Mouse (Mus musculus): Measurements from ENCODE around the gene Was. TPM values are rescaled to one million over a fixed set of nuclear protein-coding genes. Genes with fewer than 3 reads are reported as not detected.
A peak's percentile ranks its signal among the peaks of the same experiment; 100 is the strongest.

The Was gene
- 0.19 and 0.32 TPM in 2 replicates for polyA plus RNA-seq (2014; fragmentation: Nextera tagmentation; extraction: Ambion mirVana)

DNA sequence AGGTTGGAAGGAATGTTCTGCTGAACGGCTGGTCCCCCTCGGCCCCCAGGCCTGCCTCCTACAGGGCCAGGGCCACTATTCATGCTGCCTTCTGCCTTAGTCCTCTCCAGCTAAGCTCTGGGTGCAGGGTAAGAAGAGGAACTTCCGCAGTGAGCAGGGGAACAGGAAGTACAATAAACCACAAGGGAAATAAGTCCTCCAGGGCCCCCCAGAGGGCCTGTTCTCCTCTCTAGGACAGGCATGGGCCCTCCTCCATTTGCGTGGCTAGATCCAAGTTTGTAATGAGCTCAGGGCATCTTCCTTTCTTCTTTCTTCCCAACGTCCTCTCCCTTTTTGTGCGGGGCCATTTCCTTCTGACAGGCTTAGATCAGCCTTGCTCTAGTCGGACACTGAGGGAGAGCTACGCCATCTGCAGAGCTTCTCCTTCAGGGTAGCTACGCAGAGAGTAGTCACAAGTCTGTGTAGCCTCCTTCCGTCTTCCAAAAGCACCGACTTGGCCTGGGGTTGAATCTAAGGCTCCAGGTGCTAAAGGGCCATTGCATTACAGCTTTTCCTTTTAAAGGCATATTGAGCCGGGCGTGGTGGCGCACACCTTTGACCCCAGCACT, at the start of gene Was:
Gene Was, minus strand, starts transcription at position 153 of the 608 bp plus-strand sequence.
- no peaks in the 10 kb centered on the region for H3K27me3 ChIP-seq (ENCODE audit: control insufficient read depth, insufficient read depth, low read length)
- no peak within 1 kb of the TSS for H3K27ac ChIP-seq (ENCODE audit: low read depth, low read length)
- no peak within 1 kb of the TSS for H3K4me2 ChIP-seq (ENCODE audit: low read depth)
- WGBS: 89% methylated on average over 14 of the region's 14 CpGs
- H3K9ac ChIP-seq (ENCODE audit: low read length): no peak within 1 kb of the TSS
- no peak within 1 kb of the TSS for H3K4me3 ChIP-seq (ENCODE audit: low read depth, low read length)
- ATAC-seq (ENCODE audit: insufficient read depth, low FRiP score, low TSS enrichment) (no peak), DNase-seq (ENCODE audit: low spot score) (no peak)
- H3K9me3 ChIP-seq (ENCODE audit: control insufficient read depth, low read length): no peaks in the 10 kb centered on the region
- no peaks in the 10 kb centered on the region for H3K4me1 ChIP-seq (ENCODE audit: control insufficient read depth, insufficient read depth, low read length)
- H3K36me3 ChIP-seq (ENCODE audit: control insufficient read depth, insufficient read depth, low read length): no peaks in the 10 kb centered on the region

DNA sequence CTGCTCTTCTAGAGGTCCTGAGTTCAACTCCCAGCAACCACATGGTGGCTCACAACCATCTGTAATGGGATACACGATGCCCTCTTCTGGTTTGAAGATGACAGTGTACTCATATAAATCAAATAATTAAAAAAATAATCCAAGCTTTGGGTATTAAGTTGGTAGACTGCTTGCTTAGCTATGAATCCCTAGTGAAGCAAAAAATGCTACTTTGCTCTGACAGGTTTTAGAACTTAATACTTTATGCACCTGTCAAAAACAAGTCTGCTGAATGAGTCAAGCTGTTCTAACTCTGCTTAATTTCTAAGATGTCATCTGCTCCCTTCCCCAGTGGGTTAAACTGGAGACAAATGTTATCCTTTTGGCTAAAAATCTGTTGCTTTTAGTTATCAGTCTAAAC, 49.2 kb upstream of the Was start:
- Histone ChIP-seq H3K9ac (ENCODE audit: low read length) (no peak overlapping the region), H3K4me2 (ENCODE audit: low read depth) (no peak overlapping the region), H3K27ac (ENCODE audit: low read depth, low read length) (no peak overlapping the region), H3K27me3 (ENCODE audit: control insufficient read depth, insufficient read depth, low read length) (no peaks in the 10 kb centered on the region), H3K36me3 (ENCODE audit: control insufficient read depth, insufficient read depth, low read length) (peaks cover 8% of the 10 kb centered on the region; the same call in 1 of the 2 replicates), H3K4me3 (ENCODE audit: low read depth, low read length) (no peak overlapping the region), H3K4me1 (ENCODE audit: control insufficient read depth, insufficient read depth, low read length) (peaks cover 6% of the 10 kb centered on the region), H3K9me3 (ENCODE audit: control insufficient read depth, low read length) (no peaks in the 10 kb centered on the region)
- ATAC-seq (ENCODE audit: insufficient read depth, low FRiP score, low TSS enrichment) (no peak), DNase-seq (ENCODE audit: low spot score) (no peak)
- 46% methylated on average over 1 of the region's 1 CpGs for WGBS

DNA sequence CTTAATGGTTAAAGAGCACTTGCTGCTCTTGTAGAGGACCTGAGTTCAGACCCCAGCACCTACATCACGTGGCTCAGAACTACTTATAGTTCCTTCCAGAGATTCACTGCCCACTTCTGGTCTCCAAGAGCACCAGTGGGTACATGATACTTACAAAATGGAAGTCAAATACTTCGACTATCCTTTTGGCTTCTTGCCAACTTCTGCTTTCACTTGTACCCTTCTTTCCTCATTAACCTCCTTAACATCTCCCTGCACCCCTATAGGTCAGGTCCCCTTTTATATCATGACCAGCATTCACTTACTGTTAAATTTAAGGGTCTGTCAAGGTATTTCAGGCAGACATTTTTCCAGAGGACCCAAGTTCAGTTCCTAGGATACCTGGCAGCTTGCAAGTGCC, 45.6 kb upstream of the Was start:
- WGBS: 79% methylated on average over 2 of the region's 2 CpGs
- ATAC-seq (ENCODE audit: insufficient read depth, low FRiP score, low TSS enrichment): no peak

DNA sequence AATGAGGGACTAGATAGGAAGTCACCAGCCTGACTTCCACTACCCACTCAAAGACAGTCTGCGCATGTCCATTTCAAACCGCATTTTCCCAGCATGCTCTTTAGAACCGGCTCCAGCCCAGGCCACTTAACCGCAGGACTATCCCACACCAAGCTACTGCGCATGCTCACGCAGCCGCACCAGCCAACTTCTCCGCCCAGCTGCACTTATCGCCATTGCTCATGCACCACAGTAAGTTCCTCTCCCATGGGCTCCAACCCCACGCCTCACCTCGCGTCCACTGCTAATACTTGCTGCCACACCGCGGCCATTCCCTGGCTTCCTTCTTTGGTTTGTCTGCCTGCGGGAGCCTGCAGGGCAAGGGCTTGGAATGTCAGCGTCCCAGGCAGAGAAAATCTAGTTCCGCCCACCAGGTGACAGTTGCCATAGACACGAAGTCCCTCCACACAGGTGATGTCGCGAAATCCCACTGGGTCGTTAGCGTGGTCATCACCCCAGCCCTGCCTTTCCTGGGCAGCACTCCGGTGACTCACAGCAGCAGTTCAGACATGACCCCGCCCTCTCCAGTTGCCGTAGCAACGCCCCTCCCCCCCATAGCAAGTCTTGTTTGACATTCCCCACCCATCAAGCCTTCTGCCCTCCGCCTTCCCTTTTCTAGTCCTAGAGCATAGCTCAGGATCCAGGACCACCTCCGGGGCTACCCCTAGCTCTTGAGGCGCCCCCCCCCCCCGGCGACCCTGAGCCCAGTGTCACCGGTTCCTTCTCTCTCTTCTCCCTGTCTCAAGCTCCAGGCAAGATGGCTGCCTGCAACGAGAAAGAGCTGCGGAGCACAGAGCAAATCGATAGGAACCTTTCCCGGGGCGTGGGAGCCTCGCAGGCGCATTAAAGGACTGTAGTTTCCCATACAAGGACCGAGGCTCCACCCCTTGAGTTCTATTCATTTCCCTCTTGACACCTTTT, 42.0 kb upstream of the Was start, which contains the start of gene Wdr13:
Gene Wdr13, minus strand, starts transcription at position 876 of the 960 bp plus-strand sequence.
- Histone ChIP-seq H3K9ac (ENCODE audit: low read length) (peak within 1 kb of the TSS; percentile 49), H3K4me2 (ENCODE audit: low read depth) (peak within 1 kb of the TSS; percentile 57), H3K4me1 (ENCODE audit: control insufficient read depth, insufficient read depth, low read length) (no peaks in the 10 kb centered on the region), H3K27ac (ENCODE audit: low read depth, low read length) (peak within 1 kb of the TSS; percentile 87), H3K9me3 (ENCODE audit: control insufficient read depth, low read length) (no peaks in the 10 kb centered on the region), H3K4me3 (ENCODE audit: low read depth, low read length) (peak within 1 kb of the TSS; percentile 52), H3K27me3 (ENCODE audit: control insufficient read depth, insufficient read depth, low read length) (no peaks in the 10 kb centered on the region), H3K36me3 (ENCODE audit: control insufficient read depth, insufficient read depth, low read length) (peaks cover 4% of the 10 kb centered on the region; the same call in 1 of the 2 replicates)
- WGBS: 17% methylated on average over 40 of the region's 40 CpGs
- DNase-seq (ENCODE audit: low spot score): peak; percentile 86
- ATAC-seq (ENCODE audit: insufficient read depth, low FRiP score, low TSS enrichment): peak; percentile 85

More for the DNA sequence above, 45.6 kb upstream of the Was start:
- no peak overlapping the region for H3K4me2 ChIP-seq (ENCODE audit: low read depth)
- H3K27me3 ChIP-seq (ENCODE audit: control insufficient read depth, insufficient read depth, low read length): no peaks in the 10 kb centered on the region
- no peaks in the 10 kb centered on the region for H3K4me1 ChIP-seq (ENCODE audit: control insufficient read depth, insufficient read depth, low read length)
- no peak overlapping the region for H3K27ac ChIP-seq (ENCODE audit: low read depth, low read length)
- DNase-seq (ENCODE audit: low spot score): no peak
- H3K9ac ChIP-seq (ENCODE audit: low read length): no peak overlapping the region
- H3K9me3 ChIP-seq (ENCODE audit: control insufficient read depth, low read length): no peaks in the 10 kb centered on the region
- no peak overlapping the region for H3K4me3 ChIP-seq (ENCODE audit: low read depth, low read length)
- peaks cover 2% of the 10 kb centered on the region; the same call in 1 of the 2 replicates for H3K36me3 ChIP-seq (ENCODE audit: control insufficient read depth, insufficient read depth, low read length)

DNA sequence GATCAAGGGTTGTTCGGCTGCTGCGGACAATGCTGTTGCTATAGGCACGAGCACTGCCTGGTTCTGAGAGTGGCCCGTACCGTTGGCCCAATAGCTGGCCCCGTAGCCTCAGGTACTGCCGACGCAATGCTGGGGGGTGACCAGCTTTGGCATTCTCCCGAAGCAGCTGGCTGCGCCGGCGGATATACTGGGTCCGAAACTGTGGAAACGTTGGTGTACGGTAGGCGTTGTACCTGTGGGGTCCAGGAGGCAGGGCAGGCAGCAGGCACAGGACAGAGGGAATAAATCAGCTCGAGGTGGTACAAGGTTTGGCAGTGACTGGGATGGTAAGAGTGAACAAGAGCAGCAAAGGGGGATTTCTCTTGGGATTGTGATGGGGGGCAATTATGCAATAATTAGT, 41.1 kb upstream of the Was start:
- WGBS: 88% methylated on average over 17 of the region's 17 CpGs
- no peak for DNase-seq (ENCODE audit: low spot score)
- ATAC-seq (ENCODE audit: insufficient read depth, low FRiP score, low TSS enrichment): no peak
- Histone ChIP-seq H3K9ac (ENCODE audit: low read length) (no peak overlapping the region), H3K4me3 (ENCODE audit: low read depth, low read length) (peak overlapping the region; percentile 52; the same call in 1 of the 2 replicates), H3K4me1 (ENCODE audit: control insufficient read depth, insufficient read depth, low read length) (no peaks in the 10 kb centered on the region), H3K27ac (ENCODE audit: low read depth, low read length) (no peak overlapping the region), H3K36me3 (ENCODE audit: control insufficient read depth, insufficient read depth, low read length) (peaks cover 2% of the 10 kb centered on the region; the same call in 1 of the 2 replicates), H3K4me2 (ENCODE audit: low read depth) (peak overlapping the region; percentile 57), H3K27me3 (ENCODE audit: control insufficient read depth, insufficient read depth, low read length) (no peaks in the 10 kb centered on the region), H3K9me3 (ENCODE audit: control insufficient read depth, low read length) (no peaks in the 10 kb centered on the region)

DNA sequence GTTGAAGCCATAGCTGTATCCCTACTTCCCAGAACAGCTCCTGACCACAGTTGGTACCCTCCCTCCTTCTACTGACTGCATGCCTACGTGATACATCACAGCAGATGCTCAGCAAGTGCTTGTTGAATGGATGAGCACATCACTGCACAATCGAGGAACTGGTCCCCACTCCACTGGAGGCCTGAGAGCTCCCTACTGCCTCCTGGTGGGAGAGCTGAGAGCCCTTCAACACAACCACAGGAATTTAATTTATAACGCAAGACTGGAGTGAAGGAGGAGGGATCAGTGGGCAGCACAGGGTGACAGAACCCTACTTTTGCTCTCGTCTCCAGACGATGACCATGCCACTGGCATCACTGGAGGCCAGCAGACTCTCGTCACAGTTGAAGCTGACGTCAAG, 34.9 kb upstream of the Was start:
- no peak overlapping the region for H3K4me2 ChIP-seq (ENCODE audit: low read depth)
- H3K9ac ChIP-seq (ENCODE audit: low read length): no peak overlapping the region
- peaks cover 2% of the 10 kb centered on the region; the same call in 1 of the 2 replicates for H3K36me3 ChIP-seq (ENCODE audit: control insufficient read depth, insufficient read depth, low read length)
- no peaks in the 10 kb centered on the region for H3K27me3 ChIP-seq (ENCODE audit: control insufficient read depth, insufficient read depth, low read length)
- no peaks in the 10 kb centered on the region for H3K9me3 ChIP-seq (ENCODE audit: control insufficient read depth, low read length)
- WGBS: 88% methylated on average over 7 of the region's 7 CpGs
- H3K27ac ChIP-seq (ENCODE audit: low read depth, low read length): no peak overlapping the region
- no peak overlapping the region for H3K4me3 ChIP-seq (ENCODE audit: low read depth, low read length)
- no peak for ATAC-seq (ENCODE audit: insufficient read depth, low FRiP score, low TSS enrichment)
- DNase-seq (ENCODE audit: low spot score): no peak
- H3K4me1 ChIP-seq (ENCODE audit: control insufficient read depth, insufficient read depth, low read length): no peaks in the 10 kb centered on the region

DNA sequence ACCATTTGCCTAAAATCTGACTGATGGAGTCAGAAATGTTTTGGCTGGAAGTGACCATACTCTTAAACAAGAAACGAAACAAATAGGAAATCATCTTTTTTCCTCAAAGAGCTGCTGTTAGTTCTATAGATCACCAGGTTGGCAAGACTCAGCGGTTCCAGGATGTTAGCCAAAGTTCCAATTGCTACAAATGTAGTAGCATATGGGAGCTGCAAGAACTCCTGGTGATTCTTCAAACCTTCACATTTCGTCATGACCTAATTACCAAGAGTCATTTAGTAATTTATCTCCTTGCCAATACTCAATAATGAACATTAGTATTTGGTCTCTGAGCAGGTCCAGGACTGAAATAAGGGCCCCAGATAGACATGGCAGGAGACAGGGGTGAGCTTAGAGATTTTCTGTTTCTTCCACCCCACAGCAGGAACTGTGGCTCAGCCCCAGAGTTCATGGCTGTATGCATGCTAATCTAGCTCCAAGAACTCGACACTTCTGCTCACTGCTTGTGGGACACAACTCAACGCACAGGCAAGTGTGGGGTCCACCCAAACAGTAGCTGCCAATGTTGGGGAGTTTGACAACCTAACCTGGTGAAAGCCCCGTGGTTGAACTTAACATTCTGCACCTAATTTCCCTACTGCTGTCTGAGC, 33.6 kb upstream of the Was start:
- H3K4me2 ChIP-seq (ENCODE audit: low read depth): no peak overlapping the region
- no peak overlapping the region for H3K4me3 ChIP-seq (ENCODE audit: low read depth, low read length)
- no peaks in the 10 kb centered on the region for H3K4me1 ChIP-seq (ENCODE audit: control insufficient read depth, insufficient read depth, low read length)
- no peaks in the 10 kb centered on the region for H3K27me3 ChIP-seq (ENCODE audit: control insufficient read depth, insufficient read depth, low read length)
- 78% methylated on average over 6 of the region's 6 CpGs for WGBS
- ATAC-seq (ENCODE audit: insufficient read depth, low FRiP score, low TSS enrichment): no peak
- H3K27ac ChIP-seq (ENCODE audit: low read depth, low read length): no peak overlapping the region
- no peak overlapping the region for H3K9ac ChIP-seq (ENCODE audit: low read length)
- DNase-seq (ENCODE audit: low spot score): no peak
- peaks cover 2% of the 10 kb centered on the region; the same call in 1 of the 2 replicates for H3K36me3 ChIP-seq (ENCODE audit: control insufficient read depth, insufficient read depth, low read length)
- no peaks in the 10 kb centered on the region for H3K9me3 ChIP-seq (ENCODE audit: control insufficient read depth, low read length)

DNA sequence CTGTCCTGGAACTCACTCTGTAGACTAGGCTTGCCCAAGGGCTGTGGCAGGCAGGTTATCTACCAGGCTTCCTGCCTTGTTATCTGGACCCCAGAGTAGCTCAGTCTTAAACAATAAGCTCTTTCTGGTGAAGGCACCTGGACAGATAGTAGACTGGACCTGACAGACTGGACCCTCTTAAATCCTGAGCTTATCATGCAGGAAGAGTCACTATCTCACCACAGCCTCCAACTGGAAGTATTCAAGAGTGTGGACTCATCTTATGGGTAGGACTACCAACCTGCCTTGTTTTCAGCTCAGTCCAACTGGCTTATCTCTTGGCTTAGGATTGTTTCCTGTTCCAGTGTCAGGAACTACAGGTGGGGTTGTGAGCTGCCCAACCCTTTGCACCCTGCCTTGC, 27.0 kb upstream of the Was start:
- DNase-seq (ENCODE audit: low spot score) (no peak), ATAC-seq (ENCODE audit: insufficient read depth, low FRiP score, low TSS enrichment) (no peak)
- Histone ChIP-seq H3K27ac (ENCODE audit: low read depth, low read length) (no peak overlapping the region), H3K9me3 (ENCODE audit: control insufficient read depth, low read length) (no peaks in the 10 kb centered on the region), H3K27me3 (ENCODE audit: control insufficient read depth, insufficient read depth, low read length) (no peaks in the 10 kb centered on the region), H3K4me1 (ENCODE audit: control insufficient read depth, insufficient read depth, low read length) (no peaks in the 10 kb centered on the region), H3K9ac (ENCODE audit: low read length) (no peak overlapping the region), H3K4me3 (ENCODE audit: low read depth, low read length) (no peak overlapping the region), H3K4me2 (ENCODE audit: low read depth) (no peak overlapping the region), H3K36me3 (ENCODE audit: control insufficient read depth, insufficient read depth, low read length) (no peaks in the 10 kb centered on the region)
